Mouse (Mus musculus) MEL (cell line): ENCODE measurements around the gene Acnat2. TPM values are rescaled to one million over a fixed set of nuclear protein-coding genes. Genes with fewer than 3 reads are reported as not detected.

ENCODE experiments used
- DNase-seq: peaks from one replicate; pipeline ENCODE4 v3.0.0; 2011; ENCODE audit warnings: low read depth, low spot score
- H3K27ac ChIP-seq: 2 replicates; pipeline ENCODE4 v1.5.1; 2012; ENCODE audit warnings: low read depth, mild to moderate bottlenecking, control low read depth, low read length, moderate library complexity; ENCODE audit not compliant: control insufficient read depth
- H3K27me3 ChIP-seq, 2 experiments: fragments of 150-350 bp in 1 of 2; sonication (generic) in 1 of 2; 2 replicates each; pipeline ENCODE4 v1.6.1; 2012; ENCODE audit warnings: low read length in 2 of 2, mild to moderate bottlenecking in 2 of 2, improper control_type of control experiment in 1 of 2, moderate library complexity in 1 of 2; ENCODE audit not compliant: insufficient read depth in 2 of 2, control insufficient read depth in 1 of 2
- H3K36me3 ChIP-seq, 2 experiments: 2 replicates each; pipeline ENCODE4 v1.6.1; 2012 to 2014; ENCODE audit warnings: low read length in 2 of 2, improper control_type of control experiment in 1 of 2, inconsistent platforms in 1 of 2, mild to moderate bottlenecking in 1 of 2; ENCODE audit not compliant: insufficient read depth in 2 of 2, control insufficient read depth in 1 of 2
- H3K4me1 ChIP-seq, 2 experiments: fragments of 150-350 bp in 1 of 2; sonication (generic) in 1 of 2; 2 replicates each; pipeline ENCODE4 v1.6.1; 2012; ENCODE audit warnings: low read length in 2 of 2, improper control_type of control experiment in 1 of 2, mild to moderate bottlenecking in 1 of 2; ENCODE audit not compliant: insufficient read depth in 2 of 2, control insufficient read depth in 1 of 2
- H3K4me3 ChIP-seq, 2 experiments: fragments of 150-350 bp in 1 of 2; sonication (generic) in 1 of 2; 2 replicates each; pipeline ENCODE4 v1.5.1; 2012; ENCODE audit warnings: low read depth in 2 of 2, low read length in 2 of 2, mild to moderate bottlenecking in 2 of 2, moderate library complexity in 2 of 2, control low read depth in 1 of 2, improper control_type of control experiment in 1 of 2; ENCODE audit not compliant: control insufficient read depth in 1 of 2, insufficient read depth in 1 of 2
- H3K79me2 ChIP-seq: 2 replicates; pipeline ENCODE4 v1.6.1; 2012; ENCODE audit warnings: mild to moderate bottlenecking, low read length, moderate library complexity; ENCODE audit not compliant: control insufficient read depth, poor library complexity, insufficient read depth
- H3K9ac ChIP-seq: 2 replicates; pipeline ENCODE4 v1.6.1; 2012; ENCODE audit warnings: low read depth, mild to moderate bottlenecking, control low read depth, low read length, moderate library complexity; ENCODE audit not compliant: control insufficient read depth, poor library complexity, severe bottlenecking
- H3K9me3 ChIP-seq: fragments of 150-350 bp; sonication (generic); replicated peaks from 2 replicates; pipeline ENCODE4 v1.6.1; 2012; ENCODE audit warnings: mild to moderate bottlenecking, low read length, improper control_type of control experiment, moderate library complexity; ENCODE audit not compliant: insufficient read depth
- CHD1 ChIP-seq: IDR thresholded peaks from 2 replicates; pipeline ENCODE4 v1.6.1; 2012; ENCODE audit warnings: low read depth, mild to moderate bottlenecking, inconsistent platforms, low read length, improper control_type of control experiment
- EP300 ChIP-seq, 2 experiments: IDR thresholded peaks; 2 replicates each; pipeline ENCODE4 v1.6.1; 2011; ENCODE audit warnings: improper control_type of control experiment in 2 of 2, low read length in 2 of 2, low read depth in 1 of 2, mild to moderate bottlenecking in 1 of 2
- HCFC1 ChIP-seq: IDR thresholded peaks from 2 replicates; pipeline ENCODE4 v1.6.1; 2012; ENCODE audit warnings: low read depth, mild to moderate bottlenecking, inconsistent platforms, low read length, improper control_type of control experiment, moderate library complexity
- JUND ChIP-seq: IDR thresholded peaks from 2 replicates; pipeline ENCODE4 v1.6.1; 2011; ENCODE audit warnings: low read depth, mild to moderate bottlenecking, improper control_type of control experiment, low read length
- MXI1 ChIP-seq: IDR thresholded peaks from 2 replicates; pipeline ENCODE4 v1.6.1; 2011; ENCODE audit warnings: mild to moderate bottlenecking, low read depth, low read length, improper control_type of control experiment
- MYC ChIP-seq: IDR thresholded peaks from 2 replicates; pipeline ENCODE4 v1.6.1; 2011; ENCODE audit warnings: low read depth, mild to moderate bottlenecking, low read length, improper control_type of control experiment, moderate library complexity
- NELFE ChIP-seq: IDR thresholded peaks from 2 replicates; pipeline ENCODE4 v1.6.1; 2011; ENCODE audit warnings: low read depth, low read length, improper control_type of control experiment
- NRF1 ChIP-seq: IDR thresholded peaks from 2 replicates; pipeline ENCODE4 v1.6.1; 2014; ENCODE audit warnings: low read depth, mild to moderate bottlenecking, inconsistent platforms, low read length, improper control_type of control experiment, moderate library complexity; ENCODE audit not compliant: poor library complexity, insufficient read depth, severe bottlenecking
- POLR2A ChIP-seq, 2 experiments: IDR thresholded peaks; 2 replicates each; pipeline ENCODE4 v1.6.1; 2011 to 2012; ENCODE audit warnings: low read length in 2 of 2, mild to moderate bottlenecking in 2 of 2, control low read depth in 1 of 2, improper control_type of control experiment in 1 of 2, low read depth in 1 of 2, moderate library complexity in 1 of 2; ENCODE audit not compliant: control insufficient read depth in 1 of 2, insufficient read depth in 1 of 2, poor library complexity in 1 of 2
- POLR2AphosphoS2 ChIP-seq: IDR thresholded peaks from 2 replicates; pipeline ENCODE4 v1.6.1; 2011; ENCODE audit warnings: low read length, improper control_type of control experiment
- SIN3A ChIP-seq: IDR thresholded peaks from 2 replicates; pipeline ENCODE4 v1.6.1; 2012; ENCODE audit warnings: low read length, improper control_type of control experiment, inconsistent platforms
- SMC3 ChIP-seq: IDR thresholded peaks from 2 replicates; pipeline ENCODE4 v1.6.1; 2011; ENCODE audit warnings: low read depth, low read length, improper control_type of control experiment
- TBP ChIP-seq: IDR thresholded peaks from 2 replicates; pipeline ENCODE4 v1.8.0; 2011; ENCODE audit warnings: low read depth, low read length, improper control_type of control experiment
- TCF12 ChIP-seq: IDR thresholded peaks from 2 replicates; pipeline ENCODE4 v1.6.1; 2014; ENCODE audit warnings: low read depth, mild to moderate bottlenecking, inconsistent platforms, low read length, improper control_type of control experiment, moderate library complexity
- USF1 ChIP-seq: IDR thresholded peaks from 2 replicates; pipeline ENCODE4 v1.6.1; 2014; ENCODE audit warnings: low read depth, mild to moderate bottlenecking, inconsistent platforms, low read length, improper control_type of control experiment, moderate library complexity
- USF2 ChIP-seq, 2 experiments: IDR thresholded peaks; 2 replicates each; pipeline ENCODE4 v1.6.1; 2011 to 2012; ENCODE audit warnings: improper control_type of control experiment in 2 of 2, low read length in 2 of 2, borderline replicate concordance in 1 of 2, inconsistent platforms in 1 of 2, low read depth in 1 of 2, mild to moderate bottlenecking in 1 of 2; ENCODE audit not compliant: insufficient read depth in 1 of 2
- ZC3H11A ChIP-seq: IDR thresholded peaks from 2 replicates; pipeline ENCODE4 v1.6.1; 2012; ENCODE audit warnings: low read depth, mild to moderate bottlenecking, inconsistent platforms, low read length, improper control_type of control experiment
- ZMIZ1 ChIP-seq: IDR thresholded peaks from 2 replicates; pipeline ENCODE4 v1.6.1; 2012; ENCODE audit warnings: low read depth, mild to moderate bottlenecking, inconsistent platforms, low read length, improper control_type of control experiment, moderate library complexity
- polyA plus RNA-seq, 2 experiments: library from polyadenylated mRNA; stranded (reverse) in 1 of 2; unstranded in 1 of 2; fragments of >175 nt in 1 of 2; fragments of >200 nt in 1 of 2; gene quantifications; 2 replicates each; pipeline versions ENCODE4 v1.2.1 to v1.2.4; 2012; ENCODE audit warnings: low replicate concordance in 2 of 2, low read depth in 1 of 2; ENCODE audit not compliant: insufficient read length in 2 of 2, insufficient read depth in 1 of 2, missing spikeins in 1 of 2
- total RNA-seq: library from RNA; depleted of rRNA; stranded (reverse); fragments of 300-350 nt; gene quantifications from 2 replicates; pipeline ENCODE4 v1.2.3, GENCODE M21; 2012

Acnat2 gene
- total and polyA plus RNA-seq, 3 experiments: not detected

GRCm38 (mm10) chr4:49357097-49357496, 50.9 kb downstream of the Acnat2 start:
- TF ChIP-seq CHD1: no peak
- no peak for TF ChIP-seq NELFE
- no peak for TF ChIP-seq TCF12
- H3K27me3 ChIP-seq: no peaks in the 10 kb centered on the region
- no peak overlapping the region for H3K9ac ChIP-seq
- H3K4me3 ChIP-seq: no peak overlapping the region
- no peak for DNase-seq
- no peaks in the 10 kb centered on the region for H3K9me3 ChIP-seq
- no peaks in the 10 kb centered on the region for H3K36me3 ChIP-seq
- H3K79me2 ChIP-seq: no peaks in the 10 kb centered on the region
- no peaks in the 10 kb centered on the region for H3K4me1 ChIP-seq
- no peak overlapping the region for H3K27ac ChIP-seq

GRCm38 (mm10) chr4:49350470-49350869, 57.5 kb downstream of the Acnat2 start:
- Histone ChIP-seq H3K4me3 (no peak overlapping the region), H3K36me3 (no peaks in the 10 kb centered on the region), H3K4me1 (no peaks in the 10 kb centered on the region)
- no peak for DNase-seq
- TF ChIP-seq EP300 (IDR thresholded peaks at IDR 0.05; ENCODE audit: low read depth in 1 of 2, low read length in 2 of 2): no peak
- no peak for TF ChIP-seq USF2 (IDR thresholded peaks at IDR 0.05; ENCODE audit: borderline replicate concordance in 1 of 2, insufficient read depth in 1 of 2, low read depth in 1 of 2, low read length in 2 of 2)
- no peak for TF ChIP-seq MYC
- no peak for TF ChIP-seq SMC3
- TF ChIP-seq POLR2AphosphoS2: no peak
- no peak for TF ChIP-seq SIN3A
- TF ChIP-seq JUND: no peak
- no peak for TF ChIP-seq TBP
- TF ChIP-seq POLR2A (IDR thresholded peaks at IDR 0.05; ENCODE audit: control insufficient read depth in 1 of 2, insufficient read depth in 1 of 2, low read depth in 1 of 2, low read length in 2 of 2, poor library complexity in 1 of 2): no peak
- no peak for TF ChIP-seq HCFC1
- TF ChIP-seq NRF1: no peak
- no peak for TF ChIP-seq ZC3H11A
- TF ChIP-seq MXI1: no peak
- TF ChIP-seq USF1: no peak
- TF ChIP-seq ZMIZ1: no peak
- TF ChIP-seq, all 39 proteins: peak for 0
- no peak overlapping the region for H3K9ac ChIP-seq
- no peak overlapping the region for H3K27ac ChIP-seq
- no peaks in the 10 kb centered on the region for H3K27me3 ChIP-seq
- no peaks in the 10 kb centered on the region for H3K79me2 ChIP-seq
- no peaks in the 10 kb centered on the region for H3K9me3 ChIP-seq
